Mouse (Mus musculus) olfactory bulb, adult 2 months (tissue): Measurements from ENCODE around the gene Rhbdl1.

Source experiments
- CTCF ChIP-seq: fragments of 200-500 bp; IDR thresholded peaks from 2 replicates; pipeline ENCODE4 v1.5.1; 2012; ENCODE audit warnings: low read depth, mild to moderate bottlenecking, low read length, moderate library complexity; ENCODE audit not compliant: insufficient read depth
- POLR2A ChIP-seq: fragments of 200-500 bp; IDR thresholded peaks from 2 replicates; pipeline ENCODE4 v1.6.1; 2012; ENCODE audit warnings: mild to moderate bottlenecking, low read depth, low read length, moderate library complexity; ENCODE audit not compliant: insufficient read depth

- TF ChIP-seq POLR2A: no peak
- no peak for TF ChIP-seq CTCF
Measured at GRCm38 (mm10) chr17:25827546-25828222, 9.4 kb downstream of the Rhbdl1 start.
